Mouse (Mus musculus) stomach, postnatal 0 days (tissue): ENCODE results near the gene Ascc2.

Source experiments
- CTCF ChIP-seq: IDR thresholded peaks from 2 replicates; pipeline ENCODE4 v1.5.1; 2016; ENCODE audit warnings: antibody characterized with exemption, low read depth, mild to moderate bottlenecking, moderate library complexity
- EP300 ChIP-seq: optimal IDR thresholded peaks from 2 replicates; pipeline ENCODE3; 2016; ENCODE audit warnings: antibody characterized with exemption

DNA sequence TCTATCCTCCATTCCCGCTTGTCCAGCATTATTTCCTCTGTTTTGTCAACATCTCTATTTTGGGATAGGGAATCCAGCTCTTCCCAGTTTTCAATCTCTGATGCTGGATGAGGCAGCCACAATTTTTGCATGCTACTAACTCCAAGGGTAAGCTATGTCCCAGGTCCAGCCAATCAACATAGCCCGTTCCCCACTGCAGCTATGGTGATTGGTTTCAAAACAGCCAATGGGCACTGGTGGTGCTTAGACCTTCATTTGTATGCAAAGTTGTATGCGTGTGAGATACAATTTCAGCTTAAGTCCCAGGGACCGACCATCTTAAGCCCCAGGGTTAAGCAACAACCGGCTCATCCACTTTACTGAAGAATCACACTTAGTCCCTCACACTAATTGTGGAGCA lies 14.6 kb upstream of the Ascc2 start:
- no peak for TF ChIP-seq EP300
- no peak for TF ChIP-seq CTCF
